Mouse (Mus musculus): ENCODE measurements around the gene Gm17359.

DNA sequence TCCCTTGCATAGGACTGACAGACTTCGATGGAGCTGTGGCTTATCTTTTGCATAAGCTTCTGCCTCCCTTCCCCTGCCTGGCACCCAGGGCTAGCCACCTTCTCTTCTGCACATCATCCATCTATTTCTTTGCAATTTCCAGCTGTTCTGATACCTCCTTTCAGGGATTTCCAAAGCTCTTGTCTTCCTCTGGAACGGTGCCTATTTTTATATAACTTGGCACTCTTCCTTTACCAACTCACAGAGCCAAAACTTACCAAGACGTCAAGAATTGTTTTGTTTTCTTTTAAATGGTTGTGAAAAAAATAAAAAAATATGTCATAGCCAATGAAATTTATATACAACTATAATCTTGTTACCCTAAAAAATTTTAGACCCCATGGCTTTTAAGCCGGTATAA lies 64.1 kb downstream of the Gm17359 start:
- TF ChIP-seq POLR2A (IDR thresholded peaks at IDR 0.05; ENCODE audit: low read depth, low read length) = no peak
- no peak for TF ChIP-seq CTCF (IDR thresholded peaks at IDR 0.05; ENCODE audit: extremely low read depth, insufficient read depth, insufficient read length, insufficient replicate concordance)
